Mouse (Mus musculus): ENCODE data around the gene Hist1h2ai. TPM values are rescaled to one million over a fixed set of nuclear protein-coding genes. Genes with fewer than 3 reads are reported as not detected.

Gene Hist1h2ai
- polyA plus RNA-seq (2017; shearing (Covaris generic)), result not detected

GRCm38 (mm10) chr13:21715864-21716539 lies at the start of gene Hist1h2ai, which contains the start of gene Hist1h2bl:
Gene Hist1h2ai (plus strand): TSS chr13:21716422.
Gene Hist1h2bl (minus strand): TSS chr13:21716143.

GRCm38 (mm10) chr13:21677305-21677704 lies 38.9 kb upstream of the Hist1h2ai start, which contains the start of gene Olfr1360:
Gene Olfr1360 (minus strand): TSS chr13:21677405.

GRCm38 (mm10) chr13:21697811-21698210 lies 18.4 kb upstream of the Hist1h2ai start, which contains the start of gene Olfr1359:
Gene Olfr1359 (plus strand): TSS chr13:21698111.

DNA sequence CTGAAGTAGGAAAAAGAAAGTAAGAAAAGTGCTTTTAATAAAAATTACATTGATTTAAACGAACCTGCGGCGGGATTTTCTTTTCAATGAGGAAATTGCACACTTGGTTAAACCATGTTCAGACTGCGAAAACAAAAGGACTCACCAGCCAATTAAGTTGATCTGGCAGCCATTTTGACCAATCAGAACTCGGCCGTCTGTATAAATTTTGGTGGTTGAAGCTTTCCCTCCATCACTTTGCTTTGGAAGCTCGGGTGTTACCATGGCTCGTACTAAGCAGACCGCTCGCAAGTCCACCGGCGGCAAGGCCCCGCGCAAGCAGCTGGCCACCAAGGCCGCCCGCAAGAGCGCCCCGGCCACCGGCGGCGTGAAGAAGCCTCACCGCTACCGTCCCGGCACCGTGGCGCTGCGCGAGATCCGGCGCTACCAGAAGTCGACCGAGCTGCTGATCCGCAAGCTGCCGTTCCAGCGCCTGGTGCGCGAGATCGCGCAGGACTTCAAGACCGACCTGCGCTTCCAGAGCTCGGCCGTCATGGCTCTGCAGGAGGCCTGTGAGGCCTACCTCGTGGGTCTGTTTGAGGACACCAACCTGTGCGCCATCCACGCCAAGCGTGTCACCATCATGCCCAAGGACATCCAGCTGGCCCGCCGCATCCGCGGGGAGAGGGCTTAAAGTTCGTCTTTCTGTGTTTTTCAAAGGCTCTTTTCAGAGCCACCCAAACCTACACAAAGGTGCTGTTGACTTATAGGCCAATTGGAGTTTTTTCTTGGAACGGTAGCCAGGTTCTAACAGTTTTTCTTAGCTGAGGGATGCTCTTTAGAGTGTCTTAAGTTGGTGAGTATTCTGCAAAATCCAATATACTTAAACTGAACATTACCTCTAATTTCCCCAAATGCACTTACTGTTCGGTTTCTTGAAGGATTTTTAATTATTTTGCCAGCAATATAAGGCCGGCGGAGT lies 1.5 kb downstream of the Hist1h2ai start, which contains the start of gene Hist1h3h:
Gene Hist1h3h (plus strand): TSS at position 263 of the 961 bp plus-strand sequence.

DNA sequence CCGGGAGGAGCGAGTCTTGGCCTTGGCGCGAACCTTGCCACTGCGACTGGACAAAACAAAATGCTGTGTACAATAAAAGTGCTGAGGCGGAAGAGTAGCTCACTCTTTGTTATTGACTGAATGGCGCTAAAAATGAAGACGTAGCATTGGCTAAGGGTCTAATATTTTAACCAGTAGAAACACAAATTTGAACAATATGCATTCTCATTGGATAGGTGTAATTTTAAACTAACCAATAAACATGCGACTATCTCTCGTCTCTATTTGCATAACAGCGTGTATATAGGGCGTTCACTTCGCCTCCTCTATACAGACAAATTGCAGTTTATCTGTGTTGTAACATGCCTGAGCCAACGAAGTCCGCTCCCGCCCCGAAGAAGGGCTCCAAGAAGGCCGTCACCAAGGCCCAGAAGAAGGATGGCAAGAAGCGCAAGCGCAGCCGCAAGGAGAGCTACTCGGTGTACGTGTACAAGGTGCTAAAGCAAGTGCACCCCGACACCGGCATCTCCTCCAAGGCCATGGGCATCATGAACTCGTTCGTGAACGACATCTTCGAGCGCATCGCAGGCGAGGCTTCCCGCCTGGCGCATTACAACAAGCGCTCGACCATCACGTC lies 5.6 kb downstream of the Hist1h2ai start, which contains the start of gene Hist1h2bm:
Gene Hist1h2bm (plus strand): TSS at position 288 of the 616 bp plus-strand sequence.

DNA sequence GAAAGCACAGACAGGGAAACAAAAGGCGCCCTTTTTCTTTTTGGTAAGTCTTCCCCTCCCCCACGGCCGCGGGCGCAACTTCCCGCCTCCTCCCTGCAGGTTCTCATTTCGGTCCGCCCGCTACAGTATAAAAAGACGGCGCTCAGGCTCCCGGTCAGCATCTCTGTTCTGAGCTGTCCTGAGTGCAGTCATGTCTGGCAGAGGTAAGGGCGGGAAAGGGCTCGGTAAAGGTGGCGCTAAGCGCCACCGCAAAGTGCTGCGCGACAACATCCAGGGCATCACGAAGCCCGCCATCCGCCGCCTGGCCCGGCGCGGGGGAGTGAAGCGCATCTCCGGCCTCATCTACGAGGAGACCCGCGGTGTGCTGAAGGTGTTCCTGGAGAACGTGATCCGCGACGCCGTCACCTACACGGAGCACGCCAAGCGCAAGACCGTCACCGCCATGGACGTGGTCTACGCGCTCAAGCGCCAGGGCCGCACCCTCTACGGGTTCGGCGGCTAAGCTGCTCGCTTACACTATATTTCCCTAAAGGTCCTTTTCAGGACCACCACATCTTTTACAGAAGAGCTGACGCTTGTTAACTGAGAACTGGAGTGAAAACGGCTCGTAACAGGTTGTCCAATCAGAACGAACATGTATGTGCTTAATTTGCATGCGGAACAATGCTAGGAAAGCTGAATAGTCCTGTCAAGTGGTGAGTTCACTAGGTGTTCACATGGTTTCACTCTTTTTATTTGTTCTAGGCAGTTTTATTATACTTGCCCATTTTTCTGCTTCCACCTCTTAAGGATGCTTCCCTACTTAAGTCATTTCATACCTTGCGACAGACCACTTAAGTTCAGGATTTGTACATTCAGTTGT lies 18.9 kb downstream of the Hist1h2ai start, which contains the start of gene Hist1h4j:
Gene Hist1h4j (plus strand): TSS at position 159 of the 862 bp plus-strand sequence.

DNA sequence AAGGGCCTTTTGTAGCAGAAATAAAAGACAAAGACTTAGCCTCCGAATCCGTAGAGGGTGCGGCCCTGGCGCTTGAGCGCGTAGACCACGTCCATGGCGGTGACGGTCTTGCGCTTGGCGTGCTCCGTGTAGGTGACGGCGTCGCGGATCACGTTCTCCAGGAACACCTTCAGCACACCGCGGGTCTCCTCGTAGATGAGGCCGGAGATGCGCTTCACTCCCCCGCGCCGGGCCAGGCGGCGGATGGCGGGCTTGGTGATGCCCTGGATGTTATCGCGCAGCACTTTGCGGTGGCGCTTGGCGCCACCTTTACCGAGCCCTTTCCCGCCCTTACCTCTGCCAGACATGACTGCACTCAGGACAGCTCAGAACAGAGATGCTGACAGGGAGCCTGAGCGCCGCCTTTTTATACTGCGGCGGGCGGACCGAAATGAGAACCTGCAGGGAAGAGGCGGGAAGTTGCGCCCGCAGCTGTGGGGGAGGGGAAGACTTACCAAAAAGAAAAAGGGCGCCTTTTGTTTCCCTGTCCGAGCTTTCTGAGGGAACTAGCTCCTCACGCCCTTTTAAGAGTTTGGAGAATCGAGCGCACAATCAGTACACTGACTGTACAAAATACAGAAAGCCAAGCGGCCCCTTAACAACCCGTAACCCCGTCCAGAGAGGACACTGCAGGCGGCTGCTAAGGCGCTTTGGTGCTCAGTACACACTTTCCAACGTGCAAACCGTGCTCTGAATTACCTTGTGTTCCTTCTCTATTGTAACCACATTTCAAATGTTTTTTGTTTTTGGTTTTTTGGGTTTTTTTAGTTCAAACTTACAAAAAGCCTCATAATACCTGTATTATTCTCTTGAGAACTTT lies 34.2 kb downstream of the Hist1h2ai start, which contains the start of gene Hist1h4k:
Gene Hist1h4k (minus strand): TSS at position 347 of the 859 bp plus-strand sequence.

DNA sequence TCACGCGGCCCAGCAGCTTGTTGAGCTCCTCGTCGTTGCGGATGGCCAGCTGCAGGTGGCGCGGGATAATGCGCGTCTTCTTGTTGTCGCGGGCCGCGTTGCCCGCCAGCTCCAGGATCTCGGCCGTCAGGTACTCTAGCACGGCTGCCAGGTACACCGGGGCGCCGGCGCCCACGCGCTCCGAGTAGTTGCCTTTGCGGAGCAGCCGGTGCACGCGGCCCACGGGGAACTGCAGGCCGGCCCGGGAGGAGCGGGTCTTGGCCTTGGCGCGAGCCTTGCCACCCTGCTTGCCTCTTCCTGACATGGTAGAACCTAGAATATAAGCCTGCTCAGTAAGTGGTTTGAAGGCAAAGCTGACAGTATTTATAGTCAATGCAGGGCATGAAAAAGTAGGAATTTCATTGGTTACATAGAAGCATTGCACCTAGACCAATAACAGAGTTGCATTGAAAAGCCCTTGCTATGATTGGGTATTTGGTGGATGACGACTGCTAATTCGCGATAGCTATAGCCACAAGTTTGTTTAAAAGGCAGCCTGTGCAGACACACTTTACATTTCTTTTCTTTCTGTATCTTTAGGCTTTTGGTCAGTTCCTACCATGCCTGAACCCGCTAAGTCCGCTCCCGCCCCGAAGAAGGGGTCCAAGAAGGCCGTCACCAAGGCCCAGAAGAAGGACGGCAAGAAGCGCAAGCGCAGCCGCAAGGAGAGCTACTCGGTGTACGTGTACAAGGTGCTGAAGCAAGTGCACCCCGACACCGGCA lies 37.5 kb downstream of the Hist1h2ai start, which contains the start of the genes Hist1h2ak and Hist1h2bn:
Gene Hist1h2ak (minus strand): TSS at position 304 of the 762 bp plus-strand sequence.
Gene Hist1h2bn (plus strand): TSS at position 600 of the 762 bp plus-strand sequence.

Other genes starting within 250 kb of the Hist1h2ai start
- not detected for gene Nkapl, start 247.9 kb upstream of the Hist1h2ai start, polyA plus RNA-seq (2017; shearing (Covaris generic))
- gene Zkscan4, start 237.5 kb upstream of the Hist1h2ai start, polyA plus RNA-seq (2017; shearing (Covaris generic)), result not detected
- gene Gm10065, start 237.0 kb upstream of the Hist1h2ai start, polyA plus RNA-seq (2017; shearing (Covaris generic)), result not detected
- not detected for gene AK157302, start 221.2 kb upstream of the Hist1h2ai start, polyA plus RNA-seq (2017; shearing (Covaris generic))
- 14.1 TPM for gene Gm11273, start 215.0 kb upstream of the Hist1h2ai start, polyA plus RNA-seq (2017; shearing (Covaris generic))
- 9.4 TPM for gene Zkscan8, start 185.3 kb upstream of the Hist1h2ai start, polyA plus RNA-seq (2017; shearing (Covaris generic))
- not detected for gene Olfr1366, start 173.6 kb upstream of the Hist1h2ai start, polyA plus RNA-seq (2017; shearing (Covaris generic))
- not detected for gene Olfr1535, start 156.5 kb upstream of the Hist1h2ai start, polyA plus RNA-seq (2017; shearing (Covaris generic))
- gene Olfr1364, start 134.7 kb upstream of the Hist1h2ai start, polyA plus RNA-seq (2017; shearing (Covaris generic)), result not detected
- gene Olfr1362, start 102.4 kb upstream of the Hist1h2ai start, polyA plus RNA-seq (2017; shearing (Covaris generic)), result not detected
- not detected for gene Olfr11, start 73.9 kb upstream of the Hist1h2ai start, polyA plus RNA-seq (2017; shearing (Covaris generic))
- gene Olfr1361, start 53.0 kb upstream of the Hist1h2ai start, polyA plus RNA-seq (2017; shearing (Covaris generic)), result not detected
- not detected for gene Olfr1360, start 39.0 kb upstream of the Hist1h2ai start, polyA plus RNA-seq (2017; shearing (Covaris generic))
- gene Olfr1359, start 18.3 kb upstream of the Hist1h2ai start, polyA plus RNA-seq (2017; shearing (Covaris generic)), result not detected
- gene Hist1h2bl, start 279 bp upstream of the Hist1h2ai start, polyA plus RNA-seq (2017; shearing (Covaris generic)), result not detected
- not detected for gene Hist1h3h, start 1.2 kb downstream of the Hist1h2ai start, polyA plus RNA-seq (2017; shearing (Covaris generic))
- gene Hist1h2bm, start 5.6 kb downstream of the Hist1h2ai start, polyA plus RNA-seq (2017; shearing (Covaris generic)), result 0.72 TPM
- gene Hist1h4j, start 18.6 kb downstream of the Hist1h2ai start, polyA plus RNA-seq (2017; shearing (Covaris generic)), result 0.42 TPM
- 15.6 TPM for gene Hist1h4k, start 34.1 kb downstream of the Hist1h2ai start, polyA plus RNA-seq (2017; shearing (Covaris generic))
- 2.0 TPM for gene Hist1h2ak, start 37.4 kb downstream of the Hist1h2ai start, polyA plus RNA-seq (2017; shearing (Covaris generic))
- 2.6 TPM for gene Hist1h2bn, start 37.7 kb downstream of the Hist1h2ai start, polyA plus RNA-seq (2017; shearing (Covaris generic))
- 10.2 TPM for gene Hist1h1b, start 64.2 kb downstream of the Hist1h2ai start, polyA plus RNA-seq (2017; shearing (Covaris generic))
- gene Hist1h3i, start 66.9 kb downstream of the Hist1h2ai start, polyA plus RNA-seq (2017; shearing (Covaris generic)), result not detected
- gene Hist1h2an, start 70.8 kb downstream of the Hist1h2ai start, polyA plus RNA-seq (2017; shearing (Covaris generic)), result not detected
- 1.8 TPM for gene Hist1h2bp, start 71.0 kb downstream of the Hist1h2ai start, polyA plus RNA-seq (2017; shearing (Covaris generic))
- 9.2 TPM for gene Hist1h2bq, start 93.8 kb downstream of the Hist1h2ai start, polyA plus RNA-seq (2017; shearing (Covaris generic))
- gene Hist1h2ao, start 94.0 kb downstream of the Hist1h2ai start, polyA plus RNA-seq (2017; shearing (Covaris generic)), result not detected
- gene Hist1h4m, start 95.3 kb downstream of the Hist1h2ai start, polyA plus RNA-seq (2017; shearing (Covaris generic)), result 32.8 TPM
- gene Hist1h4n, start 115.8 kb downstream of the Hist1h2ai start, polyA plus RNA-seq (2017; shearing (Covaris generic)), result 20.2 TPM
- gene Hist1h2ap, start 117.1 kb downstream of the Hist1h2ai start, polyA plus RNA-seq (2017; shearing (Covaris generic)), result 122 TPM
- gene Hist1h2br, start 117.3 kb downstream of the Hist1h2ai start, polyA plus RNA-seq (2017; shearing (Covaris generic)), result 8.9 TPM
- gene Zfp184, start 228.7 kb downstream of the Hist1h2ai start, polyA plus RNA-seq (2017; shearing (Covaris generic)), result 0.32 TPM